Mouse (Mus musculus) liver, embryonic 16.5 days (tissue): ENCODE data around the gene Isg20. TPM values are rescaled to one million over a fixed set of nuclear protein-coding genes. Genes with fewer than 3 reads are reported as not detected.

Source experiments
- ATAC-seq: fragments of 200-750 bp; cut with Nextera tagmentation; 2 replicates; pipeline ENCODE4 v1.8.0; 2017; ENCODE audit warnings: low read depth, mild to moderate bottlenecking, moderate number of reproducible peaks, moderate library complexity
- H3K27ac ChIP-seq: fragments of 300-500 bp; sonication (generic); 2 replicates; pipeline ENCODE4 v1.5.1; 2014; ENCODE audit warnings: mild to moderate bottlenecking, low read length
- H3K27me3 ChIP-seq: fragments of 300-500 bp; sonication (generic); 2 replicates; pipeline ENCODE4 v1.6.1; 2014; ENCODE audit warnings: low read depth, low read length, mixed read lengths; ENCODE audit not compliant: control insufficient read depth, insufficient read depth
- H3K36me3 ChIP-seq: fragments of 300-500 bp; sonication (generic); 2 replicates; pipeline ENCODE4 v1.6.1; 2014; ENCODE audit warnings: mild to moderate bottlenecking; ENCODE audit not compliant: control insufficient read depth, insufficient read depth
- H3K4me1 ChIP-seq: fragments of 300-500 bp; sonication (generic); 2 replicates; pipeline ENCODE4 v1.6.1; 2014; ENCODE audit warnings: low read depth, low read length, mixed read lengths; ENCODE audit not compliant: control insufficient read depth
- H3K4me2 ChIP-seq: fragments of 300-500 bp; sonication (generic); 2 replicates; pipeline ENCODE4 v1.6.1; 2014; ENCODE audit warnings: low read depth, low read length, mixed read lengths
- H3K4me3 ChIP-seq: fragments of 300-500 bp; sonication (generic); 2 replicates; pipeline ENCODE4 v1.5.1; 2014; ENCODE audit warnings: low read depth, mild to moderate bottlenecking, low read length
- H3K9ac ChIP-seq: fragments of 300-500 bp; sonication (generic); 2 replicates; pipeline ENCODE4 v1.6.1; 2014; ENCODE audit warnings: low read depth, low read length
- H3K9me3 ChIP-seq: fragments of 300-500 bp; sonication (generic); replicated peaks from 2 replicates; pipeline ENCODE4 v1.6.1; 2016; ENCODE audit warnings: low read length; ENCODE audit not compliant: control insufficient read depth
- WGBS: fragments of 180-500 bp; shearing (Covaris S2); extraction: QIAGEN DNeasy Blood & Tissue Kit; methylation state at CpG from one replicate; pipeline ENCODE4 v1.1.7; 2014; ENCODE audit not compliant: insufficient replicate concordance; 5-methylcytosine and 5-hydroxymethylcytosine counted together
- polyA plus RNA-seq: library from polyadenylated mRNA; unstranded; fragments of >200 nt; fragmentation: Nextera tagmentation; extraction: Ambion mirVana; gene quantifications from 2 replicates; pipeline ENCODE4 v1.2.1, GENCODE M21; 2015

The Isg20 gene
- polyA plus RNA-seq, 1 experiment from 2014 or later, result 138 TPM

- H3K4me3 ChIP-seq, result no peak overlapping the region
These were observed 30.8 kb upstream of the Isg20 start for GRCm38 (mm10) chr7:78882469-78882837.

GRCm38 (mm10) chr7:78883016-78883725, 30.1 kb upstream of the Isg20 start:
- no peak for ATAC-seq
- Histone ChIP-seq H3K9ac (no peak overlapping the region), H3K27ac (no peak overlapping the region), H3K36me3 (no peaks in the 10 kb centered on the region), H3K9me3 (no peaks in the 10 kb centered on the region), H3K4me1 (no peaks in the 10 kb centered on the region), H3K27me3 (peaks cover 57% of the 10 kb centered on the region), H3K4me3 (no peak overlapping the region), H3K4me2 (no peak overlapping the region)
- 4% methylated on average over 34 of the region's 34 CpGs for WGBS

More at GRCm38 (mm10) chr7:78882469-78882837, 30.8 kb upstream of the Isg20 start:
- ATAC-seq, result no peak
- H3K9ac ChIP-seq, result no peak overlapping the region
- WGBS, result 5% methylated on average over 23 of the region's 23 CpGs
- no peak overlapping the region for H3K27ac ChIP-seq
- H3K4me1 ChIP-seq, result no peaks in the 10 kb centered on the region
- no peaks in the 10 kb centered on the region for H3K36me3 ChIP-seq
- peaks cover 57% of the 10 kb centered on the region for H3K27me3 ChIP-seq
- H3K4me2 ChIP-seq, result no peak overlapping the region
- H3K9me3 ChIP-seq, result no peaks in the 10 kb centered on the region

- Histone ChIP-seq H3K4me3 (no peak overlapping the region), H3K27me3 (peaks cover 60% of the 10 kb centered on the region)
- 13% methylated on average over 8 of the region's 8 CpGs for WGBS
These were observed 29.5 kb upstream of the Isg20 start for GRCm38 (mm10) chr7:78883726-78884060.

GRCm38 (mm10) chr7:78884139-78884538, 29.1 kb upstream of the Isg20 start:
- Histone ChIP-seq H3K27ac (no peak overlapping the region), H3K4me2 (no peak overlapping the region), H3K9ac (no peak overlapping the region), H3K36me3 (no peaks in the 10 kb centered on the region), H3K4me1 (no peaks in the 10 kb centered on the region), H3K4me3 (no peak overlapping the region), H3K27me3 (peaks cover 60% of the 10 kb centered on the region), H3K9me3 (no peaks in the 10 kb centered on the region)
- 7% methylated on average over 6 of the region's 6 CpGs for WGBS
- ATAC-seq, result no peak

More at GRCm38 (mm10) chr7:78883726-78884060, 29.5 kb upstream of the Isg20 start:
- H3K27ac ChIP-seq, result no peak overlapping the region
- no peak overlapping the region for H3K9ac ChIP-seq
- H3K4me2 ChIP-seq, result no peak overlapping the region
- no peaks in the 10 kb centered on the region for H3K36me3 ChIP-seq
- ATAC-seq, result no peak
- no peaks in the 10 kb centered on the region for H3K4me1 ChIP-seq
- H3K9me3 ChIP-seq, result no peaks in the 10 kb centered on the region

- Histone ChIP-seq H3K4me1 (no peaks in the 10 kb centered on the region), H3K36me3 (no peaks in the 10 kb centered on the region), H3K27ac (no peak overlapping the region), H3K4me2 (no peak overlapping the region), H3K27me3 (peaks cover 59% of the 10 kb centered on the region), H3K9ac (no peak overlapping the region), H3K4me3 (no peak overlapping the region), H3K9me3 (no peaks in the 10 kb centered on the region)
- 72% methylated on average over 5 of the region's 5 CpGs for WGBS
- no peak for ATAC-seq
These were observed 27.8 kb upstream of the Isg20 start for GRCm38 (mm10) chr7:78885404-78885803.

- no peak overlapping the region for H3K4me2 ChIP-seq
- no peak overlapping the region for H3K4me3 ChIP-seq
- H3K4me1 ChIP-seq, result no peaks in the 10 kb centered on the region
- no peak for ATAC-seq
- H3K27ac ChIP-seq, result no peak overlapping the region
- no peaks in the 10 kb centered on the region for H3K36me3 ChIP-seq
- WGBS, result 59% methylated on average over 4 of the region's 4 CpGs
- no peaks in the 10 kb centered on the region for H3K9me3 ChIP-seq
- H3K9ac ChIP-seq, result no peak overlapping the region
- H3K27me3 ChIP-seq, result peaks cover 50% of the 10 kb centered on the region
These were observed 26.7 kb upstream of the Isg20 start for GRCm38 (mm10) chr7:78886496-78886895.

GRCm38 (mm10) chr7:78887431-78887842, 25.8 kb upstream of the Isg20 start:
- Histone ChIP-seq H3K27ac (no peak overlapping the region), H3K27me3 (peaks cover 42% of the 10 kb centered on the region), H3K4me2 (no peak overlapping the region), H3K4me3 (no peak overlapping the region), H3K36me3 (no peaks in the 10 kb centered on the region), H3K9me3 (no peaks in the 10 kb centered on the region), H3K9ac (no peak overlapping the region), H3K4me1 (no peaks in the 10 kb centered on the region)
- no peak for ATAC-seq
- 61% methylated on average over 9 of the region's 9 CpGs for WGBS

- 0 out of 2 replicates have a peak, but pooled peaks have one; percentile 1 for ATAC-seq
- Histone ChIP-seq H3K9me3 (no peaks in the 10 kb centered on the region), H3K36me3 (no peaks in the 10 kb centered on the region), H3K27ac (no peak overlapping the region), H3K9ac (no peak overlapping the region), H3K4me1 (peaks cover 5% of the 10 kb centered on the region), H3K27me3 (peaks cover 16% of the 10 kb centered on the region), H3K4me3 (no peak overlapping the region), H3K4me2 (no peak overlapping the region)
- WGBS, result 2% methylated on average over 16 of the region's 16 CpGs
These were observed 22.6 kb upstream of the Isg20 start for GRCm38 (mm10) chr7:78890641-78891040.

- 73% methylated on average over 10 of the region's 10 CpGs for WGBS
- no peak for ATAC-seq
- peaks cover 27% of the 10 kb centered on the region for H3K4me1 ChIP-seq
- H3K36me3 ChIP-seq, result no peaks in the 10 kb centered on the region
- peaks cover 4% of the 10 kb centered on the region for H3K27me3 ChIP-seq
- no peak overlapping the region for H3K4me3 ChIP-seq
- H3K9me3 ChIP-seq, result no peaks in the 10 kb centered on the region
- H3K9ac ChIP-seq, result no peak overlapping the region
- H3K4me2 ChIP-seq, result no peak overlapping the region
- H3K27ac ChIP-seq, result no peak overlapping the region
These were observed 19.3 kb upstream of the Isg20 start for GRCm38 (mm10) chr7:78893917-78894316.
